Mouse (Mus musculus): ENCODE results near the gene Arfip1. TPM values are rescaled to one million over a fixed set of nuclear protein-coding genes. Genes with fewer than 3 reads are reported as not detected.
A peak's percentile ranks its signal among the peaks of the same experiment; 100 is the strongest.
"Not testable (repeated sequence)": the region's sequence is repeated elsewhere in the genome, so short reads cannot be mapped to it uniquely, and the experiment has no call there.

The Arfip1 gene
- polyA plus RNA-seq, 1 experiment from 2014 or later, result 60.8 TPM

DNA sequence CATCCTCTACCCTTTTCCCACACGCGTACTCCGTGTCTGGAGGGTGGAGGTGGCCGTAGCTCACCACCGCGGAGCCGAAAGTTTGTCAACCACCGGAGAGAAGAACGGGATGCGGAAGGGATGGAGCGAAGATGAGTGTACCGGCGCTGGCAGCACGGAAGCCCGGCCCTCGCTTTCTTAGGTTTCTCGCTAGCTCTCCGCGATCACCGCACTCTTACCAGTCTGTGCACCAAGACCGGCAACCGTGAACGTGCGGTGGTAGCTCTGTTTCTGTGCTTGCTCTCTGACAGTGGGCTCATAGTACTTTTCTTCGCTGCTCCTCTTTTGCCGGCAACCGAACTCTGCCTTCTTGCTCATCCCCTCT lies 470 bp upstream of the Arfip1 start:
- peak overlapping the region; percentile 73; the same call in 1 of the 2 replicates for H3K9ac ChIP-seq (replicated peaks; ENCODE audit: low read depth)
- no peaks in the 10 kb centered on the region for H3K27me3 ChIP-seq (replicated peaks; ENCODE audit: insufficient read depth, low read length)
- H3K36me3 ChIP-seq (ENCODE audit: insufficient read depth, low read length), result no peaks in the 10 kb centered on the region
- H3K27ac ChIP-seq (ENCODE audit: low read length), result peak overlapping the region; percentile 98
- ATAC-seq, result peak; percentile 2; the same call in 1 of the 2 replicates
- DNase-seq (ENCODE audit: low spot score), result no peak
- peak overlapping the region; percentile 76 for H3K4me3 ChIP-seq (ENCODE audit: low read depth, low read length)
- WGBS, result under 1% methylated on average over 22 of the region's 27 CpGs
- TF ChIP-seq CTCF (IDR thresholded peaks at IDR 0.05), result no peak
- TF ChIP-seq EP300 (IDR thresholded peaks at IDR 0.05), result no peak
- H3K9me3 ChIP-seq (ENCODE audit: low read length), result no peaks in the 10 kb centered on the region
- peaks cover 2% of the 10 kb centered on the region; the same call in 1 of the 2 replicates for H3K4me1 ChIP-seq (ENCODE audit: insufficient read depth, low read depth, low read length)
- H3K4me2 ChIP-seq (replicated peaks; ENCODE audit: low read depth, low read length), result peak overlapping the region; percentile 82

DNA sequence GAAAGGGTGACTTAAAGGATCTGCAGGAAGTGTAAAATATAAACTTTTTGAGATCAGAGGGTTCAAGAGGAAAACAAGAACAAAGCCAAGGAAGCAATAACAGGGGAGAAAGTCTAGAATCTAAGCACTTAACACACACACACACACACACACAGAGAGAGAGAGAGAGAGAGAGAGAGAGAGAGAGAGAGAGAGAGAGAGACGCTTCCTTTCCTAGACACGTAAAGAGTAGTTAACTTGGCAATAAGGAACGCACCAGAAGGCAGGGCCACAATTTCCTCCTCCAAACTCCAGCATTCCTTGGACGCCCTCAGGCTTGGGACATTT lies 766 bp downstream of the Arfip1 start:
- H3K27me3 ChIP-seq (replicated peaks; ENCODE audit: insufficient read depth, low read length), result no peaks in the 10 kb centered on the region
- no peaks in the 10 kb centered on the region for H3K9me3 ChIP-seq (ENCODE audit: low read length)
- peaks cover 2% of the 10 kb centered on the region; the same call in 1 of the 2 replicates for H3K4me1 ChIP-seq (ENCODE audit: insufficient read depth, low read depth, low read length)
- TF ChIP-seq CTCF (IDR thresholded peaks at IDR 0.05) (no peak), EP300 (IDR thresholded peaks at IDR 0.05) (no peak)
- H3K4me3 ChIP-seq (ENCODE audit: low read depth, low read length), result peak overlapping the region; percentile 76
- peak overlapping the region; percentile 98 for H3K27ac ChIP-seq (ENCODE audit: low read length)
- H3K36me3 ChIP-seq (ENCODE audit: insufficient read depth, low read length), result no peaks in the 10 kb centered on the region
- no peak for DNase-seq (ENCODE audit: low spot score)
- WGBS, result 0% methylated on average over 4 of the region's 4 CpGs
- peak overlapping the region; percentile 82 for H3K4me2 ChIP-seq (replicated peaks; ENCODE audit: low read depth, low read length)
- no peak for ATAC-seq
- peak overlapping the region; percentile 73 for H3K9ac ChIP-seq (replicated peaks; ENCODE audit: low read depth)

DNA sequence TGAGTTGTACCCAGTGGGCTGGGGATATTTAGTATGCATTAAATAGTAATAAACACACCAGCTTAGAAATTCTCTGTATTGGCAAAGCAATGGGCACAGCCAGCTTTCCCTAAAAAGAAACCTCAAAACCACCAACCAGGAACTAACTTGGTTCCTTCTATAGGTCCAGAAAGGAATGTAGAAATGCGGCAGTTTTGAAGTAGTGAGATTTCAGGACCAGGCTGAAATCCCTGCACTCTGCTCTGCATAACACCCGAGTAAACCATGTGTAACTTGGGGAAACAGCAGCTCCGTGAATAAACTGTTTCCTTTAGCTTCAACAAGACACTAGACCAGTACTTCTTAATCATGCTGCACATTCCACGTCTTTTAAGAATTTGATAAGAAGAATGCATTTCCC lies 1.7 kb downstream of the Arfip1 start:
- ATAC-seq, result no peak
- TF ChIP-seq CTCF (IDR thresholded peaks at IDR 0.05) (no peak), EP300 (IDR thresholded peaks at IDR 0.05) (no peak)
- Histone ChIP-seq H3K27me3 (replicated peaks; ENCODE audit: insufficient read depth, low read length) (no peaks in the 10 kb centered on the region), H3K9ac (replicated peaks; ENCODE audit: low read depth) (no peak overlapping the region), H3K9me3 (ENCODE audit: low read length) (no peaks in the 10 kb centered on the region), H3K4me1 (ENCODE audit: insufficient read depth, low read depth, low read length) (peaks cover 2% of the 10 kb centered on the region; the same call in 1 of the 2 replicates), H3K4me2 (replicated peaks; ENCODE audit: low read depth, low read length) (peak overlapping the region; percentile 82), H3K27ac (ENCODE audit: low read length) (no peak overlapping the region), H3K36me3 (ENCODE audit: insufficient read depth, low read length) (no peaks in the 10 kb centered on the region), H3K4me3 (ENCODE audit: low read depth, low read length) (peak overlapping the region; percentile 76; the same call in 1 of the 2 replicates)
- peak; percentile 40 for DNase-seq (ENCODE audit: low spot score)
- WGBS, result 9% methylated on average over 4 of the region's 4 CpGs

DNA sequence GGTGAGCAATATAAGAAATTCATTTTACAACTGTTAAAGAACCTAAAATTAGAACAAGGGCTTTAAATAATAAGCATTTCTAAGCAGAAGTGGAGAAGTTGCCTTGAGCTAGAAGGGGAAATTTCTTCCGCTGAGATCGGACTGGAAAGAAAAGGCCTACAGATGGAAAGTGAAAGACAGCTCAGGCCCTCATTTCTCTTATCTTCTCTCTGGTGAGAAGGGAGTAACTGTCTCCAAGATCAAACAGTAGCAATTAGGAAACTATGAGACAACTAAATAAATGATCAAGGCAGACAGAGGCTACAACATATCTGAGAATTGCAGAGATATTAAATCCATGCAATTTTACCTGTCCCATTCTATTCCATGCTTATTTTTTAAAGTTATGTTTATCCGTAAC lies 11.9 kb downstream of the Arfip1 start:
- Histone ChIP-seq H3K4me3 (ENCODE audit: low read depth, low read length) (no peak overlapping the region), H3K4me1 (ENCODE audit: insufficient read depth, low read depth, low read length) (peaks cover 2% of the 10 kb centered on the region; the same call in 1 of the 2 replicates), H3K9ac (replicated peaks; ENCODE audit: low read depth) (no peak overlapping the region), H3K27me3 (replicated peaks; ENCODE audit: insufficient read depth, low read length) (no peaks in the 10 kb centered on the region), H3K36me3 (ENCODE audit: insufficient read depth, low read length) (no peaks in the 10 kb centered on the region), H3K27ac (ENCODE audit: low read length) (no peak overlapping the region), H3K4me2 (replicated peaks; ENCODE audit: low read depth, low read length) (no peak overlapping the region), H3K9me3 (ENCODE audit: low read length) (no peaks in the 10 kb centered on the region)
- no peak for TF ChIP-seq EP300 (IDR thresholded peaks at IDR 0.05)
- TF ChIP-seq CTCF (IDR thresholded peaks at IDR 0.05), result no peak
- 79% methylated on average over 3 of the region's 3 CpGs for WGBS
- DNase-seq (ENCODE audit: low spot score) (no peak), ATAC-seq (no peak)

DNA sequence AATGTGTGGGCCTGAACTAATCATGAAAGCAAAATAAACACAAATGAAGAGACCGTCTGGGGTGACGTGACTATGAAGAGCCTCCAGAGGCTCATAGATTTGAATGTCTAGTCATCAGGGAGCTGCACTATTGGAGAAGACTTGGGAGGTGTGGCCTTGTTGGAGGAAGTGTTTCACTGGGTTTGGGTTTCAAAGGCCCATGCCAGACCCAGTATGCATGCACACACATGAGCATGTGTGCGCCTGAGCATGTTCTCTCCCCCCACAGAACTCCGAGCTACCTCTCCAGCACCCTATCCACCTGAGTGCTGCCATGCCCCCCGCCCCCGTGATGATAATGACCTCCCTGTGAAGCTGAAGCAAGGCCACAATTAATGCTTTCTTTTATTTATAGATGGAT lies 12.8 kb downstream of the Arfip1 start:
- no peak overlapping the region for H3K4me3 ChIP-seq (ENCODE audit: low read depth, low read length)
- ATAC-seq, result no peak
- H3K4me2 ChIP-seq (replicated peaks; ENCODE audit: low read depth, low read length), result no peak overlapping the region
- H3K4me1 ChIP-seq (ENCODE audit: insufficient read depth, low read depth, low read length), result no peaks in the 10 kb centered on the region
- H3K36me3 ChIP-seq (ENCODE audit: insufficient read depth, low read length), result no peaks in the 10 kb centered on the region
- 67% methylated on average over 6 of the region's 6 CpGs for WGBS
- no peak overlapping the region for H3K9ac ChIP-seq (replicated peaks; ENCODE audit: low read depth)
- no peaks in the 10 kb centered on the region for H3K9me3 ChIP-seq (ENCODE audit: low read length)
- H3K27ac ChIP-seq (ENCODE audit: low read length), result no peak overlapping the region
- no peak for DNase-seq (ENCODE audit: low spot score)
- H3K27me3 ChIP-seq (replicated peaks; ENCODE audit: insufficient read depth, low read length), result no peaks in the 10 kb centered on the region
- TF ChIP-seq EP300 (IDR thresholded peaks at IDR 0.05) (no peak), CTCF (IDR thresholded peaks at IDR 0.05) (no peak)

DNA sequence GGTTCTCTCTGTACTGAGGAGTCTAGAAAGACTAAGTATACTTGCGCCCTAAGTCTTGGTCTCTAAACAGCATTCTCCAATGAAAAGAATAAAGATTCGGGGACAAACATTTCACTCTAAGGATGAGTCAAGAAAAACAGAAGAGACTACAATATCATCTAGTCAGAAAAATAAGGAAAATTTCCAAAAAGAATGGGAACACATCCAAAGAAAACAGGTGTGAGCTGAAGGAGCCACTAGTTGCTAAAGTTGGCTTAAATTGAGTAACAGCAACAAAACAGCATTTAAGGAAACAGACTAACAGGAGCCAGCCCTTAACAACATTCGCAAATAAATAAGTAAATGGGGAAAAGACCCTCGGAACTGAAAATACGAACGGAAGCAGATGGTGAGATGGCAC lies 13.9 kb downstream of the Arfip1 start:
- WGBS, result 90% methylated on average over 6 of the region's 6 CpGs
- ATAC-seq, result no peak
- H3K4me2 ChIP-seq (replicated peaks; ENCODE audit: low read depth, low read length), result no peak overlapping the region

DNA sequence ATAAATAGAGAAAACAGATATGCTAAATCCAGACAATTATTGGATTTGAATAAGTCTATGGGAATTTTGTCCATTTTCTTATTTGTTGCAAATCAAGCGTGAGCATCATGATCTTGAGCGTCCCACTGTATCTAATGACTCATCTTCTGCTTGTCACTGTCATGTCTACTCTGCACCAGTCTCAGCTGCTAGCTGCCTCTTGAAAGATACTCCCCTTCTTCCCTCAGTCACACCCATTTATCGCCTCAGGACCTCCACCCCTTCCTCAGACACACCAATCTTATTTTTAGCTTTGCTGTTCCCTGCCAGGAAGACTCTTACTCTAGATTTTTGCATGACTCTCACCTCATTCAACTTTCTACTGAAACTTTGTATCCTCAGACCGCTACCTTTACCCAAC lies 19.0 kb downstream of the Arfip1 start:
- Histone ChIP-seq H3K9me3 (ENCODE audit: low read length) (no peaks in the 10 kb centered on the region), H3K4me3 (ENCODE audit: low read depth, low read length) (no peak overlapping the region), H3K27ac (ENCODE audit: low read length) (no peak overlapping the region), H3K4me1 (ENCODE audit: insufficient read depth, low read depth, low read length) (no peaks in the 10 kb centered on the region), H3K36me3 (ENCODE audit: insufficient read depth, low read length) (no peaks in the 10 kb centered on the region), H3K4me2 (replicated peaks; ENCODE audit: low read depth, low read length) (no peak overlapping the region), H3K9ac (replicated peaks; ENCODE audit: low read depth) (no peak overlapping the region), H3K27me3 (replicated peaks; ENCODE audit: insufficient read depth, low read length) (no peaks in the 10 kb centered on the region)
- DNase-seq (ENCODE audit: low spot score) (no peak), ATAC-seq (no peak)
- 78% methylated on average over 4 of the region's 4 CpGs for WGBS
- no peak for TF ChIP-seq EP300 (IDR thresholded peaks at IDR 0.05)
- no peak for TF ChIP-seq CTCF (IDR thresholded peaks at IDR 0.05)

More for the DNA sequence above, 13.9 kb downstream of the Arfip1 start:
- no peak for DNase-seq (ENCODE audit: low spot score)
- H3K27ac ChIP-seq (ENCODE audit: low read length), result no peak overlapping the region
- no peaks in the 10 kb centered on the region for H3K4me1 ChIP-seq (ENCODE audit: insufficient read depth, low read depth, low read length)
- TF ChIP-seq EP300 (IDR thresholded peaks at IDR 0.05) (no peak), CTCF (IDR thresholded peaks at IDR 0.05) (no peak)
- no peaks in the 10 kb centered on the region for H3K36me3 ChIP-seq (ENCODE audit: insufficient read depth, low read length)
- H3K9me3 ChIP-seq (ENCODE audit: low read length), result no peaks in the 10 kb centered on the region
- H3K4me3 ChIP-seq (ENCODE audit: low read depth, low read length), result no peak overlapping the region
- no peaks in the 10 kb centered on the region for H3K27me3 ChIP-seq (replicated peaks; ENCODE audit: insufficient read depth, low read length)
- H3K9ac ChIP-seq (replicated peaks; ENCODE audit: low read depth), result no peak overlapping the region

DNA sequence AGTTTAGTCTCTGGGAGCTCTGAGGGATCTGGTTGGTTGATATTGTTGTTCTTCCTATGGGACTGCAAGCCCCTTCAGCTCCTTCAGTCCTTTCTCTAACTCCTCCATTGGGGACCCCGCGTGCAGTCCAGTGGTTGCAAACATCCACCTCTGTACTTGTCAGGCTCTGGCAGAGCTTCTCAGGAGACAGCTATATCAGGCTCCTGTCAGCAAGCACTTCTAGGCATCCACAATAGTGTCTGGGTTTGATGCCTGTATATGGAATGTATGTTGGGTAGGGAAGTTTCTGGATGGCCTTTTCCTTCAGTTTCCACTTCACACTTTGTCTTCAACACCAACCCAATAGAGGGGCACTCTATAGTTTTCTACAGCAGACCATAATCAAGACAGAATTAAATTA lies 19.5 kb downstream of the Arfip1 start:
- not testable (repeated sequence) for H3K9ac ChIP-seq (replicated peaks; ENCODE audit: low read depth); H3K9me3 ChIP-seq (ENCODE audit: low read length); H3K36me3 ChIP-seq (ENCODE audit: insufficient read depth, low read length); H3K4me1 ChIP-seq (ENCODE audit: insufficient read depth, low read depth, low read length); H3K4me3 ChIP-seq (ENCODE audit: low read depth, low read length); H3K27me3 ChIP-seq (replicated peaks; ENCODE audit: insufficient read depth, low read length); ATAC-seq; DNase-seq (ENCODE audit: low spot score); H3K4me2 ChIP-seq (replicated peaks; ENCODE audit: low read depth, low read length); H3K27ac ChIP-seq (ENCODE audit: low read length)
- WGBS, result 85% methylated on average over 2 of the region's 2 CpGs
